Mouse (Mus musculus) mouse embryonic stem cell (cell line): Measurements from ENCODE around the gene Tph2.

Experiments
- in situ Hi-C, 2 experiments: fragments of 300-500 bp; cut with MboI; formaldehyde crosslinking; loops; 1 replicate in 1 of 2; 3 replicates in 1 of 2; pipeline ENCODE4 v1.14.3; 2019 to 2020; ENCODE audit warnings: low sequenced_read_pairs in 2 of 2, low pct_unique_long_range_greater_than_20kb in 1 of 2, mixed read lengths in 1 of 2; ENCODE audit not compliant: unreplicated experiment in 1 of 2

The Tph2 gene

DNA sequence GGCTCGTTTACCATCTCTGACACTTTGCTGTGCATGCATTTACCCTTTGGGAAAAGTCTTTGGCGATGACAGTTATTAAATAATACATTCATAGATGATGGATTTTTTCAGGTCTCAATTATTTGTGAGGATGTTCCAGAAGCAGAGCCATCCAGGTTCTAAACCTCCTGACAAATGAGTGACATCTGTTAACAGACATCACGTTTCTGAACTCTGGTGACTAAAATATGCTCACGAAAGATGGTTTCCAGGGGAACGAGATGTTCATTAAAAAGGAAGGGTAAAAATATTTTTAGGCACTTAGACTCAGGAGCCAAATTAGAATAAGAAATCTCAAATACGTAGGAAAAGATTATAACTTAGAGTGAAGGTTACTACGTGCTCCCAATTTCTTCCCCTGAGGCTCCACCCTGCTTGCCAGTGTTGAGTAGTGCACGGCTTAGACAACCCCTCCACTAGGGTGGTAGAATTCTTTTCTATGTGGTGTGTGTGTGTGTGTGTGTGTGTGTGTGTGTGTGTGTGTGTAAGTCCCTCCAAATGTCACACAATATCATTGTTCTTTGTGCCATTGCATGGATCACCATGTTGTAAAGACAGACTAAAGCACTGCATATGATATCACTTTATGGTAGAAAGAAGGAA, 38.4 kb downstream of the Tph2 start:
- in situ Hi-C loops, result no loop called here

DNA sequence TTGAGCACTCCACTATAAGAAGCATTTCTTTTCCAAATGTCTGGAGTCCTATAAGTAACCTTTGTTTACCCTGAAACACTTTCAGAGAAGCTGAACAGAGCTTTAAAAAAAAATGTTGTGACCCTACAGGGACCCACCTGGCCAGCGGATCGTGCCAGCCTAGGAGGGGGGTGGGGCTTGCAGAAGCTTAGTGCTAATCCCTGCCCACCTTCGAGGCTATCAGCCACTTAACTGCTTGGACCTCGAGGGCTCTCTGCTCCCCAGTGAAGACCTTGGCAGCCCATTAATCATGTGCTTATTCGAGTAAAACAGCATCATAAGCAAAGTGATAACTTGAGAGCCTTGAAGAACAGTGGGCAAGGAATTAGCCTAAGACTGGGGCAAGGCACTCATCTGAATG, 40.3 kb downstream of the Tph2 start:
- in situ Hi-C loops, result no loop called here

DNA sequence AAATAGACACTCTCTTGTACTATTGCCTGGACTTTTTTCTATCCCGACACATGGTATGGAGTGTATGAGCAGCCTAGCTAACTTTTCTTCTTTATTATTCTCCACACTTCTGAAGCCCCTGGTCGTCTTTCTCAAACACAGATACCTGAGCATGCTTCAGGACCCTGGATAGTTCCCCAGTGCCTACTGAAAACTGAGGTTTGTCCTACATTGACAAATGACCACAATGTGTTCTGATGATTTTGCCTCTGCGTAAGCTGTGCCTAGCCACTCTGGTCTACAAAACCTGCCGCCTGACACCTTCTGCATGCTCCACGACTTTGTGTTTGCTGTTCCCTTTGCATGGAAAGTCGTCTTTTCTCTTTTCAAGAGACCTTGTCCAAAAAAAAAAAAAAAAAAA, 41.2 kb downstream of the Tph2 start:
- in situ Hi-C loops, result no loop called here

DNA sequence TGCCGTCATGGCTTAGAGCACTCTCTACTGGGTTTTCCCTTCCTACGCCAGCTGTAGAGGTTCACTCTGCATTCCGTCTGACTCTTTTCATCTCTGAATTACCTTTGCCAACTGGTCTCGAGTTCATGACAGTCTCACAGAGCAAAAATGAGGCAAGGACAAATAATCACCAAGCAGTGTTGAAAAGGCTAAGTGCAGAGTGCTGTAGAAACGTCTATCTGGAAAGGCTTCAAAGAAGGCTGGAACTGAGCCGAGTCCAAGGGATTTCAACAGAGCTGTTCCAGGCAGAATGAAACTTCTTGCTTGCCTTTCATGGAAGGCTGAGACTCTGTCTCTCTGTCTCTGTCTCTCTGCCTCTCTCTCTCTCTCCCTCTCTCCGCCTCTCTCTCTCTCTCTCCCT, 47.8 kb downstream of the Tph2 start:
- in situ Hi-C loops, result no loop called here

- in situ Hi-C loops, result no loop called here
Measured at GRCm38 (mm10) chr10:115127907-115128306, 56.9 kb downstream of the Tph2 start.

DNA sequence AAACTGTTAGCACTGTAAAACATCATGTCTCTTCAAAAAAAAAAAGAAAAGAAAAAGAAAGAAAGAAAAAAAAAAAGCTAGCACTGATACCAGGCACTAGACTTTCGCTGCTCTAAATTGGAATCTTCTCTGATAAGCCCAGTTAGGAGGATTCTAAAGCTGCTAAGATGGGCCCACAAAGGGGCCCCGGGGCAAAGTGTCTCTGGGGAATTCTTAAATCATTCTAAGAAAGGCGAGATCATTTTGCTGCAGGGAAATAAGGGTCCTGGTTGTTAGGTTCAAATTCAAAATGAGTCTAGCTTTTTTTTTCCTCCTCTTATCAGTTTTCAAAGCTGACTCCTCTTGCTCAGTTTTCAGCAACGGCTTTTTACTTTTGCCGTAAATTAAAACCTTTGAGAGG, 59.3 kb downstream of the Tph2 start:
- in situ Hi-C loops, result no loop called here

DNA sequence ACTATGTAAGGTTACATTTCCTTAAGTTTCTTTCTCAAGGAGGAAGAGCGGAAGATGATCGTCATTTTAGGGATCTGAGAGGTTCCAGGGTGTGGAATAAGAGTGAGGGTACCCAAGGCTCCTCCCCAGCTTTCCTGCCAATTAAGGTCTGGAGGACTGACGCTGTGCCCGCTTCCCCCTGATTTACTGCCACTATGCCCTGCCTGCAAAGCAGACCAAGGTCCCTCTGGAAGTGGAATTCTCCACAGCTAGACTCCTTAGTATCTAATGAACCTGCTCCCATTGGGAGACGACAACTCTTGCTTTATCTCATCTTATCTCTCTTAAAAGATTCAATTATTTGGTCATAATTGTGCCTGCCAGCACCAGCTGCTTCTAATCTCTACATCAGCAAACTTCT, 59.8 kb downstream of the Tph2 start:
- in situ Hi-C loops, result no loop called here

DNA sequence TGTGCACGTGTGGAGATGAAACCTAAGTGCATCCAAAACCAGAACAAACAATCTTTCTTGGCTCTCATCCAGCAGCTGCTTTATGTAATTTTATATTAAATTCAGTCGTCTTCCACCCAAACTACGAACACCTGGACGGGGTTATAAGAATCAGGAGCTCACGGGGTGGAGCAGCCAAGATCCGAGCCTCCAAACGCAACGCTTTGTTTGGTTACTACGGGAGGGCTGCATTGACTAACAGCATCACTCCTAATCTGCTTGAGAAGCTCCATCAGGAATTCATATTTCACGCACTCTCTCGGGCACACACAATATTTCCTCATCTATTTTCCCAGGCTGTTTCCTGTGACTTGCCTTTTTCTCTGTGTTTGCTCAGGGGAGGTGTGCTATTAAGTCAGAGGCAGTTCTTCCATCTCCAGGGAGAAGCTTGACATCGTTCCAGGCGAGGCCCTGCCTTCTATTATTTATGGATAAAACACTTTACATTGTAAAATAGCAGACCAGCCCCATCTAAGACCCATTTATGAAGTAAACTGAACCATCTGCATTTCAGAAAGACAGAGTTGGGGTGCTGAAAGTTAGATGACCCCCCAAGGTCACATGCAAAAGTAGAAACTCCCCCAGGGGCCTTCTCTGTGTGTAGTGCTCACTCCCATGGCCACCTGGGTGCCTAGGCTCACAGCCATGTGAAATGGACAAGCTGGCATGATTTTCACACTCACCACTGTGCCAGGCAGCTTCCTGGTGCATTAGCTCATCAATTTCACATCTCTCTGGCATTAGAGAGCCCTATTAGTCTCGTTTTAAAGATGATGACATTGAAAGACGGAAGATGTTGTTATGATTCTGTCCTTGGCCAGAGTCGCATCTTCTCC, 76.9 kb downstream of the Tph2 start:
- in situ Hi-C loops, result no loop called here

GRCm38 (mm10) chr10:115104175-115104574, 80.6 kb downstream of the Tph2 start:
- in situ Hi-C loops, result no loop called here

GRCm38 (mm10) chr10:115099890-115100580, 84.8 kb downstream of the Tph2 start:
- in situ Hi-C loops, result no loop called here

GRCm38 (mm10) chr10:115097163-115097562, 87.7 kb downstream of the Tph2 start:
- in situ Hi-C loops, result no loop called here

DNA sequence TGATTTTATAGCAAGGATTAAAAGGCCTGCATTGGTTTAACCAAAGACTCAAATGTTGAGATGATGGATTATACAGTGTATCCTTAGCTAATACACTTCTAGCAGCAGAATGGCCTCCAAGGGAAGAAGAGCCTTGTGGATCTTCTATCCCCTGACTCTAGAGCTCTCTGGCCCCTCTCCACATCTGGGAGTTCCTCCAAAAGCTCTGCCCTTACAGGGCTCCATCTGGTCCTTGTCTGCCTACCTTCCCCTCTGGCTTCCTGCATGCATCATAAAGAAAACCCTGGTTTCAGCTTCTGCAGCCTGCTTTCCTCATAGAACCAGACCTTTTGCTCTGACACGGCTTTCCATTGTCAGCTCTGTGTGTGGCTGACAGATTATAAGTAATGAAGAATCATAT, 88.6 kb downstream of the Tph2 start:
- in situ Hi-C loops, result no loop called here

- in situ Hi-C loops, result no loop called here
Measured at GRCm38 (mm10) chr10:115078232-115078631, 106.6 kb downstream of the Tph2 start.

DNA sequence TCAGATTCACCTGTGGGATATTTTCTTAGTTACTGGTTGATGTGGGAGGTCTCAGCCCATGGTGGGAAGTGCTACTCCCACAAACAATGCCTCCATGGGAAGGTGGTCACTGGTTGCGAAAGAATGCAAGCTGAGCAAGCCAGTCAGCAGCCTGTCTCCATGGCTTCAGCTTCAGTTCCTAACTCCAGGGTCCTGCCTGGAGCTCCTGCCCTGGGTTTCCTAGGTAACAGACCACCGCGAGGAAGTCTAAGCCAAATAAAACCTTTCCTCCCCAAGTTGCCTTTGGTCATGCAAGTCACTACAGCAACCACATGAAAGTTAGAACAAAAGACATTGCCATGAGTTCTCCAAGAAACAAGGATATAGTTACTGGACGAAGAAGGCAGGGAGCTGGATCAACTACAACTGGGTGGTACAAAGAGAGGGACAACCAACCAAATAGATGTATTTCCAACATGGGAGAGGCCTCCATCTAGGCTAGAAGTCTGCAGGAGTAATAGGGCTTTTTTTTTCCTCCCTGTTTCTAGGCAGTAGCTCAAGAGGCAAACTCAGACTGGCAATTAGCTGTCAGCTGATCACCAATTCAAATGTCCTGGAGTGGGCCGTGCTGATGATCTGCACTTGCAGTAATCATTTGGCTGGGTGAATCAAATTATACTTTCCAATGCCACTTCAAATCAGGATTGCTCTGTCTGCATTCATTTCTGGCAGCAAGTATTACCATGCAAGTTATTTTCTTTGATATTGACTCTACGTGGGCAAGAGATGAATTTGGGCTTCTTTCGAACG, 115.5 kb downstream of the Tph2 start:
- in situ Hi-C loops, result no loop called here

DNA sequence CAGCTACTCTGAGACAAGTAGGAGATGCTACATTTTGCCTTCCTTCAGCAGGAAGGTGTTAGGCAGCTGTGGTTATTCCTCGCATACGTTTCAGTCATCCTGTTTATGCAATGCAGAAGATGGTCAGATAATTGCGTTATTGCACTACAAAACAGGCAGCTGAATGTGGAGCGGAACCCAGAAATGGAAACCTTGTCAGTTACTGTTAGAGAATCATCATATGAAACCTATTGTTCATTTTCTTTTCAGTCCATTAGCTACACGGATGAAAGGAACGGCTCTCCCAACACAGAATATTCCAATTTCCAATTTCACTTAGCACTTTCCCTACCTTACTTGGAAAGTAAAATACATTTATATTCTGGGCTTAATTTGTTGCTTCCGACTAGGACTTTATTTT, 120.9 kb downstream of the Tph2 start:
- in situ Hi-C loops, result no loop called here

DNA sequence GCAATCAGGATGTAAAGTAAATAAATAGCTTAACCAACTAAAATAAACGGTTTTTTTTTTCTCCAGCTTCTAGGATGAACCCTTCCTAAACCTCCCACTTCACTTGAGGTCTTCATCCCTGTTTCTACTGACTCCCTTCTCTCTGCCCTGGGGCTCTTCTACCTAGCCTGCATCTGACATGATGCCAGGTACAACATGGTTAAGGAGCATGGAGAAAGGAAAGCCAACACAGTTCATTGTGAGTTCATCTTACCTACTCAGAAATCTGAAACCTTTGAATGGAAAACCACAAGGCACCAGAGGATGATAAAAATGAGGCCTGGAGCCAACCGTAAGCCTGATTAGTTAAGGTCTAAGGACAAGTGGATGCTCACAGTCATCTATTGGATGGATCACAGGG, 123.3 kb downstream of the Tph2 start:
- in situ Hi-C loops, result no loop called here

GRCm38 (mm10) chr10:115060759-115061158, 124.1 kb downstream of the Tph2 start:
- in situ Hi-C loops, result no loop called here

DNA sequence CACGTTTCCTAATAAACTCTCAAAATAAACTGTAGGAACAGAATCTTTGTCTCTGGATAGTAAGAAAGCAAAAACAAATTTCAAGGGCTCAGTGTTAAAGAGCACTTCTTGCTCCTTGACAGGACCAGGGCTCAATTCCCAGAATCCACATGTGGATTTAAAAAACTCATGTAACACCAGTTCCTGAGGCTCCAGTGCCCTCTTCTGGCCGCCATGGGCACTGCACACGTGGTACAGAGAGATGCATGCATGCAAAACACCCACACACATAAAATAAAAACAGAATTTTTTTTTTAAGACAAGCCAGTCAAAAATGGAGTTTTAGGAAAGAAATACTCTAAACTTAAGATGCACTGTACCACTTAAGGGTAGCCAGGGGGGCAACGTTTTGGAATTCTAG, 133.2 kb downstream of the Tph2 start:
- in situ Hi-C loops, result no loop called here

GRCm38 (mm10) chr10:115050674-115051073, 134.1 kb downstream of the Tph2 start:
- in situ Hi-C loops, result no loop called here
